Mouse (Mus musculus): Measurements from ENCODE around the gene Tgfb3. TPM values are rescaled to one million over a fixed set of nuclear protein-coding genes. Genes with fewer than 3 reads are reported as not detected.

Tgfb3 gene
- polyA plus RNA-seq, 1 experiment: not detected

DNA sequence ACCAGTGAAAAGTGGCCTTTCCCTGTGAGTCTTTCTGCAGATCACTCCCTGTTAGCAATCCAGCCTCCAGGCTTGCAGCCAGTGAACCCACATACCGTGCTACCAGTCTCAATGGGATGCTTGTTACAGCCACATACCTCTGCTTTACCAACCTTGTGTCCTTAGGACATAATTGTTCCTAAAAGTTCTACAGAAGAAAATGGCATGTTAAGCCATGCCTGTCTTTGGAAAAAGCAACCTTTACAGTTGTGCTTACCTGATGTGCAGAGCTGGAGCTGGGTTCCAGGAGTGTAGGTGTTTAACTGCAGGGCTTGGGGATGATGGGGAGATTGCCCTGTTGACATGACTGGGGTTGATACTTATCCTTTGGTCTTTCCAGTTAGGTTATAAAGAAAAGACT, 51.1 kb downstream of the Tgfb3 start:
- WGBS: 78% methylated on average over 1 of the region's 1 CpGs

DNA sequence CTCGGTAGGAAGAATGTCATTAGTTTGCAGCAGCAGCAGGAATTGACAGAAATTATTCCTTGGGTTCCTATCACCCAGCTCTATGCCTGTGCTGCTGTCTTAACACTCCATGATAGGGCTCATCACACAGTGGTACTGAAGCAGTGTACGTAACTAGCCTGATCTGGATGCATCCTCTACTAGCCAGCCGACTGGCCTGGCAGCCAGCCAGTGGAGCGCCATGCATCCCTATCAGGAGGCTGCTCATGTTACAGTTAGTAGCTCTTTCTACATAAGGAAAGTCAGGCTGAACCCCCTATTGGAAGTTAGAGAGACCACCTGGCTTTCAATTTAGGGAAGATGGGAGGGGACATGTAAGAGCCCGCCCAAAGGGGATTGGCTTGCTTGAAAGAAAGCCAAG, 51.8 kb downstream of the Tgfb3 start:
- WGBS: 74% methylated on average over 5 of the region's 5 CpGs
- H3K4me1 ChIP-seq (ENCODE audit: control insufficient read depth, insufficient read depth, low read length): peaks cover 6% of the 10 kb centered on the region
- TF ChIP-seq POLR2A (IDR thresholded peaks at IDR 0.05; ENCODE audit: insufficient read depth, low read depth, low read length): no peak
- no peak for TF ChIP-seq CTCF (IDR thresholded peaks at IDR 0.05; ENCODE audit: insufficient read depth, low read depth, low read length)
- no peak overlapping the region for H3K27ac ChIP-seq (ENCODE audit: insufficient read depth, low read depth, low read length)
- no peak overlapping the region for H3K4me3 ChIP-seq (ENCODE audit: insufficient read depth, low read depth, low read length)

More for the DNA sequence above, 51.1 kb downstream of the Tgfb3 start:
- H3K4me1 ChIP-seq (ENCODE audit: control insufficient read depth, insufficient read depth, low read length): no peaks in the 10 kb centered on the region
- TF ChIP-seq CTCF (IDR thresholded peaks at IDR 0.05; ENCODE audit: insufficient read depth, low read depth, low read length) (no peak), POLR2A (IDR thresholded peaks at IDR 0.05; ENCODE audit: insufficient read depth, low read depth, low read length) (no peak)
- H3K27ac ChIP-seq (ENCODE audit: insufficient read depth, low read depth, low read length): no peak overlapping the region
- no peak overlapping the region for H3K4me3 ChIP-seq (ENCODE audit: insufficient read depth, low read depth, low read length)

DNA sequence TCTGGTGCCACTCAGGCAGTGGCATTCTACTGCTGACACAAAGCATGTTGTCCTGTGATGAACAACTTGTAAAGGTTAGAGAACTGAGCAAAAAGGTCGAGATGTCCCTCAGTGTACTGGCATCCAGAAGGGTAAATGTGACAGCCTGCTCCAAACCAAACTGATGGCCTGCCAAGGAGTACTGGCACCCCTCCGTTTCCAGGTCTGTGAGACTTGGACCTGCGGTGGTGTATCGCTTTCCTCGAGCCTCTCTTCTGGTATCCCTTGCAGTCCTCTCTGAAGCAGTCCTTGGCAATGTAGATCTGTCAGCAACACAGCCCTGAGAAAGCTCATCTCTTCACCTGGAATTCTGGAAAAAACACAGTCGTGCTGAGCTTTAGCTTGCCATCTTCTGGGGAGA, 53.4 kb downstream of the Tgfb3 start:
- Histone ChIP-seq H3K4me3 (ENCODE audit: insufficient read depth, low read depth, low read length) (no peak overlapping the region), H3K27ac (ENCODE audit: insufficient read depth, low read depth, low read length) (no peak overlapping the region), H3K4me1 (ENCODE audit: control insufficient read depth, insufficient read depth, low read length) (peaks cover 10% of the 10 kb centered on the region)
- WGBS: 92% methylated on average over 6 of the region's 6 CpGs
- TF ChIP-seq POLR2A (IDR thresholded peaks at IDR 0.05; ENCODE audit: insufficient read depth, low read depth, low read length): no peak
- no peak for TF ChIP-seq CTCF (IDR thresholded peaks at IDR 0.05; ENCODE audit: insufficient read depth, low read depth, low read length)

DNA sequence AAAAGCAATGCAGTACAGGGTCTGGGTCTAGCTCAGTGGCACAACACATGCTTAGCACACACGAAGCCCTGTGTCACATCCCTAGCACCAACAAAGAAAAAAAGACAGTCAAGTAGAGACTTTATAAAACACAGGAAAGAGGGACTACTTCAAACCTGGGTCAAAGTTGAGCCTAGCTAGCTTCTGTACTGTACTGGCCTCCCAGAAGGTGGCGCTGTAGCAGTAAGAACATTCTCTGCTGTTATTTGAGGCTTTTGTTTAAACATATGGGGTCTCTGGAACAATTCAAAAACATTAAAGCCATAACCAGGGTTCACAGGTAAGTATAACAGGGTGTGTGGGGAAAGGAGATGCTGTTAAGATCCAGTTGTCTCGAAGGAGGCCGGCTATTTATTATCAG, 54.4 kb downstream of the Tgfb3 start:
- Histone ChIP-seq H3K4me1 (ENCODE audit: control insufficient read depth, insufficient read depth, low read length) (peaks cover 10% of the 10 kb centered on the region), H3K4me3 (ENCODE audit: insufficient read depth, low read depth, low read length) (no peak overlapping the region), H3K27ac (ENCODE audit: insufficient read depth, low read depth, low read length) (no peak overlapping the region)
- TF ChIP-seq CTCF (IDR thresholded peaks at IDR 0.05; ENCODE audit: insufficient read depth, low read depth, low read length) (no peak), POLR2A (IDR thresholded peaks at IDR 0.05; ENCODE audit: insufficient read depth, low read depth, low read length) (no peak)
- 62% methylated on average over 4 of the region's 4 CpGs for WGBS

DNA sequence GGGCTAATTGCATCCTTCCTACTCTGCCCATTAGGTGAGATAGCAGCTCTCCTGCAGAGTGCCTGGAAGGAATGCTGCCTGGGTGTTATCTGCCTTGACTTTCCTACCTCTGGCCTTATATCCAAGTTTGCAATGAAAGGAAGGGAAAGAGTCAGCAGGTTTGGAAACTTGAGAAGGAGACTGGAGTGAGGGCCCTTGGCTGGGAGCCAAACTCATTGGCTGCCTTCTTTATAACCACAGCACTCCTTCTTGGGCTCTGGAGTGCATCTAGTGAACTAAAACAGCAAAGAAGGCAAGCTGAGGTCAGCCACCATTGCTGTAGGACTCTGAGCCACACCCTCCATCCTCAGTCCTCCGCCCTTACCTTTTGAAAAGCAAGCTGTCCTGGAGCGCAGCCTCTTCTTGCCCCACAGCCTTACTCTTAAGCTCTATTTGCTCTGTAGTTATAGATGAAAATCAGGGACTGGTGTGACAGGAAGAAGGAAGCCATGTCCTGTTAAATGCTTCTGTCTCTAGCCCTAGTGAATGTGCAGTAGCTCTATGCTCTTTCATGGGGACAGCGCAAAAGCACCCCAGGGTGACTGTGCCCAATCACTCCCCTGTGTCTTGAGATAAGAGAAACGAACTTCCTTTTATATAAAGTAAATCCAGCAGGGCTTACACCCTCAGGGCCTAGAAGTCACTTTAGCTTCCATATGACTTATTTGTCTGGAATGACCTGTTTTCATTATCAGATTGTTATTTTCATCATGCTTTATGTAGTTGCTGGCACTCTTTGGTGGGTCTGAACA, 55.6 kb downstream of the Tgfb3 start:
- no peak for TF ChIP-seq CTCF (IDR thresholded peaks at IDR 0.05; ENCODE audit: insufficient read depth, low read depth, low read length)
- no peak for TF ChIP-seq POLR2A (IDR thresholded peaks at IDR 0.05; ENCODE audit: insufficient read depth, low read depth, low read length)
- H3K4me3 ChIP-seq (ENCODE audit: insufficient read depth, low read depth, low read length): no peak overlapping the region
- no peak overlapping the region for H3K27ac ChIP-seq (ENCODE audit: insufficient read depth, low read depth, low read length)
- H3K4me1 ChIP-seq (ENCODE audit: control insufficient read depth, insufficient read depth, low read length): peaks cover 10% of the 10 kb centered on the region
- 94% methylated on average over 4 of the region's 4 CpGs for WGBS

DNA sequence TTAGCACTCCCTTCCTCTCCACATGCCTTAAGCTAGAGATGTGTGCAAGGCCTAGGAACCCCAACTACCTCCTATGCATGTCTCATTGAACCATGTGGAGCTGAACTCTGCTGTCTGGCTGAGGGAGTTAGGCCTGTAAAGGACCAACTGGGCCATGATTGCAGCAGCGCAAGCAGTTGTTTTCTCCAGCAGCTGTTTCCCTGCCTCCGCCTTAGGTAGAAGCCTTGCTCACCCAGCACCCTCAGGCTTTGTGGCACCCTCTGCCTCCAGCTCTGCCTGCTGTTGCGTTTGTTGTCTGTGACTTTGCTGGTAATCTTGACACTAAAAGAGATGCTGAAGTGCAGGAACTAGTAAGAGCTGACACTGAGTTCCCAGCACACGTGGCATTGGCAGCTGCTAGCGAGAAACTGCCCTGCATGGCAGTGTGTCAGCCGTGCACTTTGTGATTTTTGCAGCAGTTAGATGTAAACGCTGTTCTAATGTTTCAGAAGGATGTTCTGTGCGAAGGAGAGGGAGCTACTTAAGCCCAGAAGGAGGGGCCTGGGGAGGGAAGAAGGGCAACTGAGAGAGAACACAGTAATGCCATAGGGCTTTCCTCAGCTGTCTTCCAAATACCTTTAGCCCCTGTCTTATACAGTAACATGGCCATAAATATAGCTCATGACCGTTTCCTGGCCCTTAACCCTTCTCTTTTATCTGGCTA, 56.4 kb downstream of the Tgfb3 start:
- Histone ChIP-seq H3K4me1 (ENCODE audit: control insufficient read depth, insufficient read depth, low read length) (peaks cover 10% of the 10 kb centered on the region), H3K27ac (ENCODE audit: insufficient read depth, low read depth, low read length) (no peak overlapping the region), H3K4me3 (ENCODE audit: insufficient read depth, low read depth, low read length) (no peak overlapping the region)
- TF ChIP-seq CTCF (IDR thresholded peaks at IDR 0.05; ENCODE audit: insufficient read depth, low read depth, low read length): no peak
- no peak for TF ChIP-seq POLR2A (IDR thresholded peaks at IDR 0.05; ENCODE audit: insufficient read depth, low read depth, low read length)
- WGBS: 61% methylated on average over 9 of the region's 9 CpGs

DNA sequence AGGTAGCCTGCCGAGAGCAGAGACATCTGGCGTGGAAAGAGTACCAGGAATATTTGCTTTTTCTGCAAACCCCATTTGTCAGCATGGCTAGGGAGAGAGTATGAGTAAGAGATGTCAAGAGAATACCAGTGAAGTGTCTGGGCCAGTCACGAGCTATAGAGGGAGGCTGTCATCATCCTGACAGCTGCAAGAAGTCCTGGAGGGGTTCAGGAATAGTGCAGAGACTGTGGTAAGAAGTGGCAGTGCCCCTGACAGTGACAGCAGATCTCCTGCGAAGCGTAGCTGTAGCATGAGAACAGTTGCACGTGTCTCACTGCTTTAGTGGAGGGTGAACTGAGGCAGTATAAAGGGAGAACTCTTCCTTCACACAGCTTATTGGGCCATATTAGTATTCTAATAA, 57.3 kb downstream of the Tgfb3 start:
- Histone ChIP-seq H3K27ac (ENCODE audit: insufficient read depth, low read depth, low read length) (no peak overlapping the region), H3K4me3 (ENCODE audit: insufficient read depth, low read depth, low read length) (no peak overlapping the region), H3K4me1 (ENCODE audit: control insufficient read depth, insufficient read depth, low read length) (peaks cover 10% of the 10 kb centered on the region)
- TF ChIP-seq CTCF (IDR thresholded peaks at IDR 0.05; ENCODE audit: insufficient read depth, low read depth, low read length) (no peak), POLR2A (IDR thresholded peaks at IDR 0.05; ENCODE audit: insufficient read depth, low read depth, low read length) (no peak)
- WGBS: 80% methylated on average over 6 of the region's 6 CpGs

DNA sequence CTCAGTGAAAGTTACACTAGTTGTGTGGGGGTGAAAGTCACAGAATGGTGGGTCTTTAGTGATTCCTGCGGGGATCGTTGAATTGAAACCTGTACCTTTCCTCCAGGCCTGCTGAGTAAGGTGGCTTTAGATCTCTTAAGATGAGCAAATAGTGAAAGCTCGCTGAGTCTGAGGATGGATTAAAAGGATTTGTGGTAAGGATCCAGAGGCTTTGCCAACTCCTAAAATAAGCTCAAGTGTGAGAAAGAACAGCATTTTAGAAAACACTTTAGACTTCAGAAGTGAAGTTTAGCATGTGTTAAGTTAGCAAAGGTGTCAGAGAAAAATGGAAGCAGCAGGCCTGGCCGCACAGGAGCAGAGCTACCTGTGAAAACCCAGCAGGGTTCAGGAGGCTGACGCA, 61.5 kb downstream of the Tgfb3 start:
- TF ChIP-seq CTCF (IDR thresholded peaks at IDR 0.05; ENCODE audit: insufficient read depth, low read depth, low read length) (no peak), POLR2A (IDR thresholded peaks at IDR 0.05; ENCODE audit: insufficient read depth, low read depth, low read length) (no peak)
- Histone ChIP-seq H3K27ac (ENCODE audit: insufficient read depth, low read depth, low read length) (no peak overlapping the region), H3K4me3 (ENCODE audit: insufficient read depth, low read depth, low read length) (no peak overlapping the region), H3K4me1 (ENCODE audit: control insufficient read depth, insufficient read depth, low read length) (peaks cover 7% of the 10 kb centered on the region)
- WGBS: 81% methylated on average over 5 of the region's 5 CpGs

DNA sequence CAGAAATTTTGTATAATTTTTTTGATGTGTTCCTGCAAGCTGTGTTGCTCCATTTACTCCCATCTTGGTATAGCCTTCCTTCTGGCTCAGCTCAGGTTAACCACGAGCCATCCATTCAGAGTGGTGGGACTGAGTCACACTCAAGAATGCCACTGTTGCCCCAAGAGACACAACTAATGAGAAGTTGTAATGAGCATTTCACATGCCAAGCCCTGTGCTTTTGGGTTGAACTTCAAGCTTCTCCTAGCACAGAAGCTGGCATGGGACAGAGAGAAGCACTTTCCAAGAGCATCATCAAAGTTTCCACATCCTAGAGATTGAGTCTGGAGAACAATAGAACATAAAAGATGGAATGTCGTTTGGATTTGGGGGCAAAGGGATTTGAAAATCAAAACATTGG, 63.7 kb downstream of the Tgfb3 start:
- H3K4me3 ChIP-seq (ENCODE audit: insufficient read depth, low read depth, low read length): no peak overlapping the region
- H3K27ac ChIP-seq (ENCODE audit: insufficient read depth, low read depth, low read length): no peak overlapping the region
- no peaks in the 10 kb centered on the region for H3K4me1 ChIP-seq (ENCODE audit: control insufficient read depth, insufficient read depth, low read length)
- WGBS: 56% methylated on average over 2 of the region's 2 CpGs
- TF ChIP-seq POLR2A (IDR thresholded peaks at IDR 0.05; ENCODE audit: insufficient read depth, low read depth, low read length): no peak
- TF ChIP-seq CTCF (IDR thresholded peaks at IDR 0.05; ENCODE audit: insufficient read depth, low read depth, low read length): no peak
